8 mouse cellular contexts compared by ENCODE assay signal in genomic region chr11:29693576-29694410, GRCm38 (mm10). TPM values are rescaled to one million over a fixed set of nuclear protein-coding genes. Genes with fewer than 3 reads are reported as not detected.
A peak's percentile ranks its signal among the peaks of the same experiment; 100 is the strongest.
DNase-seq lines count a peak whose midpoint lies in the region; ATAC-seq and TF ChIP-seq lines count a peak whose summit lies in the region.

No protein-coding gene starts in this region.

- H3K9me3 ChIP-seq in embryonic facial prominence, embryonic 12.5 days = no peaks in the 10 kb centered on the region
- no peaks in the 10 kb centered on the region for H3K9me3 ChIP-seq in limb, embryonic 12.5 days
- H3K9me3 ChIP-seq in midbrain, embryonic 14.5 days (ENCODE audit: control insufficient read depth, low read length) = no peaks in the 10 kb centered on the region

- no peak for TF ChIP-seq POLR2A in heart, adult 2 months (IDR thresholded peaks at IDR 0.05; ENCODE audit: insufficient read depth, low read depth, low read length)
- no peak for TF ChIP-seq POLR2A in kidney, adult 2 months (IDR thresholded peaks at IDR 0.05; ENCODE audit: low read depth, low read length)

- peak overlapping the region; percentile 89 for H3K4me3 ChIP-seq in embryonic facial prominence, embryonic 12.5 days
- peak overlapping the region; percentile 83 for H3K4me3 ChIP-seq in heart, adult 2 months
- H3K4me3 ChIP-seq in kidney, adult 2 months (ENCODE audit: insufficient read depth, low read depth, low read length) = peak overlapping the region; percentile 79
- H3K4me3 ChIP-seq in limb, embryonic 12.5 days (replicated peaks) = peak overlapping the region; percentile 96
- H3K4me3 ChIP-seq in midbrain, embryonic 14.5 days (replicated peaks; ENCODE audit: low read depth, low read length) = peak overlapping the region; percentile 98

- peak; percentile 89 for DNase-seq in 3T3-L1 (ENCODE audit: low read depth, low spot score)
- DNase-seq in adrenal gland, postnatal 36 days = peak; percentile 88 to 92
- peak; percentile 91 for DNase-seq in heart, adult 2 months
- DNase-seq in kidney, adult 2 months = peak; percentile 86
- DNase-seq in midbrain, embryonic 14.5 days = peak; percentile 91
- DNase-seq in spleen, adult 12 weeks (ENCODE audit: low spot score) = peak; percentile 80

- peak overlapping the region; percentile 96 for H3K9ac ChIP-seq in embryonic facial prominence, embryonic 12.5 days
- H3K9ac ChIP-seq in heart, adult 2 months (ENCODE audit: low read depth, low read length) = peak overlapping the region; percentile 79
- peak overlapping the region; percentile 97 for H3K9ac ChIP-seq in limb, embryonic 12.5 days (replicated peaks)
- H3K9ac ChIP-seq in midbrain, embryonic 14.5 days (replicated peaks; ENCODE audit: low read length) = peak overlapping the region; percentile 99

- peak; percentile 69 for TF ChIP-seq CTCF in heart, adult 2 months (IDR thresholded peaks at IDR 0.05)
- peak; percentile 58 for TF ChIP-seq CTCF in kidney, adult 2 months (conservative IDR thresholded peaks at IDR 0.05; ENCODE audit: insufficient read depth, insufficient read length, low read depth, low read length)

- peak; percentile 5; the same call in 1 of the 2 replicates for TF ChIP-seq EP300 in heart, adult 2 months (IDR thresholded peaks at IDR 0.05; ENCODE audit: insufficient read depth, low read depth, low read length)

- no peaks in the 10 kb centered on the region for H3K27me3 ChIP-seq in embryonic facial prominence, embryonic 12.5 days
- no peaks in the 10 kb centered on the region for H3K27me3 ChIP-seq in heart, adult 2 months (ENCODE audit: control insufficient read depth, insufficient read depth, low read length)
- no peaks in the 10 kb centered on the region for H3K27me3 ChIP-seq in kidney, adult 2 months (replicated peaks; ENCODE audit: control insufficient read depth, insufficient read depth, low read length)
- no peaks in the 10 kb centered on the region for H3K27me3 ChIP-seq in limb, embryonic 12.5 days
- H3K27me3 ChIP-seq in midbrain, embryonic 14.5 days (ENCODE audit: control insufficient read depth, insufficient read depth, low read length) = no peaks in the 10 kb centered on the region

- peak overlapping the region; percentile 99 for H3K27ac ChIP-seq in embryonic facial prominence, embryonic 12.5 days
- H3K27ac ChIP-seq in heart, adult 2 months = peak overlapping the region; percentile 95
- peak overlapping the region; percentile 14 for H3K27ac ChIP-seq in kidney, adult 2 months (ENCODE audit: insufficient read depth, low read depth, low read length)
- H3K27ac ChIP-seq in limb, embryonic 12.5 days = peak overlapping the region; percentile 99
- H3K27ac ChIP-seq in midbrain, embryonic 14.5 days (replicated peaks; ENCODE audit: low read depth, low read length) = peak overlapping the region; percentile 99

- intact Hi-C loops in heart, adult 2 months (cut with DNase I) = loop anchor here (1.0 to 10.0 kb wide), 4 partner anchors 116 to 426 kb away; partner anchors contain the start of genes Ccdc88a and Rps27a

- 1% methylated on average over 53 of the region's 53 CpGs for WGBS in embryonic facial prominence, embryonic 12.5 days
- under 1% methylated on average over 46 of the region's 53 CpGs for WGBS in heart, adult 2 months
- WGBS in kidney, adult 2 months = under 1% methylated on average over 52 of the region's 53 CpGs
- WGBS in limb, embryonic 12.5 days = 1% methylated on average over 42 of the region's 53 CpGs
- WGBS in midbrain, embryonic 14.5 days = under 1% methylated on average over 49 of the region's 53 CpGs

- H3K4me2 ChIP-seq in embryonic facial prominence, embryonic 12.5 days (replicated peaks) = peak overlapping the region; percentile 57
- H3K4me2 ChIP-seq in limb, embryonic 12.5 days = peak overlapping the region; percentile 58
- H3K4me2 ChIP-seq in midbrain, embryonic 14.5 days (ENCODE audit: low read length) = peak overlapping the region; percentile 73

- H3K4me1 ChIP-seq in embryonic facial prominence, embryonic 12.5 days = no peaks in the 10 kb centered on the region
- peaks cover 3% of the 10 kb centered on the region for H3K4me1 ChIP-seq in heart, adult 2 months (ENCODE audit: control insufficient read depth, insufficient read depth, low read length)
- no peaks in the 10 kb centered on the region for H3K4me1 ChIP-seq in kidney, adult 2 months (ENCODE audit: control insufficient read depth, insufficient read depth, low read length)
- H3K4me1 ChIP-seq in limb, embryonic 12.5 days (replicated peaks) = peaks cover 2% of the 10 kb centered on the region; the same call in 1 of the 2 replicates
- peaks cover 13% of the 10 kb centered on the region for H3K4me1 ChIP-seq in midbrain, embryonic 14.5 days (ENCODE audit: control insufficient read depth, insufficient read depth, low read length)

- H3K79me2 ChIP-seq in heart, adult 2 months (replicated peaks; ENCODE audit: control insufficient read depth, insufficient read depth, low read length) = no peaks in the 10 kb centered on the region

- ATAC-seq in embryonic facial prominence, embryonic 12.5 days (ENCODE audit: insufficient number of reproducible peaks, insufficient read depth, low FRiP score, low TSS enrichment) = peak; percentile 90
- ATAC-seq in limb, embryonic 12.5 days (ENCODE audit: insufficient number of reproducible peaks, insufficient read depth, low FRiP score, low TSS enrichment, low read depth) = peak; percentile 87
- peak; percentile 90 for ATAC-seq in midbrain, embryonic 14.5 days (ENCODE audit: low FRiP score, low TSS enrichment)

- H3K36me3 ChIP-seq in embryonic facial prominence, embryonic 12.5 days = no peaks in the 10 kb centered on the region
- peaks cover 2% of the 10 kb centered on the region for H3K36me3 ChIP-seq in heart, adult 2 months (ENCODE audit: control insufficient read depth, insufficient read depth, low read length)
- no peaks in the 10 kb centered on the region for H3K36me3 ChIP-seq in kidney, adult 2 months (ENCODE audit: control insufficient read depth, insufficient read depth, low read length)
- peaks cover 3% of the 10 kb centered on the region; the same call in 1 of the 2 replicates for H3K36me3 ChIP-seq in limb, embryonic 12.5 days
- peaks cover 5% of the 10 kb centered on the region; the same call in 1 of the 2 replicates for H3K36me3 ChIP-seq in midbrain, embryonic 14.5 days (ENCODE audit: control insufficient read depth, insufficient read depth, low read length)

RNA-seq across cellular contexts. Expression of gene Rtn4, which starts 1.0 kb away (rescaled TPM):
- total RNA-seq in adrenal gland, postnatal 36 days (2021) = 100 to 1,000 TPM; 312 to 517 TPM
- 88.5 and 92.4 TPM in 2 replicates for polyA plus RNA-seq in embryonic facial prominence, embryonic 12.5 days (2016; fragmentation: Nextera tagmentation; extraction: Ambion mirVana)
- total RNA-seq in heart, adult 2 months (2021) = 10 to 100 TPM; 82.5 to 85.3 TPM
- 31.1 and 51.5 TPM in 2 replicates for polyA plus RNA-seq in heart, adult 2 months (2012; rRNA removed)
- polyA plus RNA-seq in kidney, adult 2 months (2012; rRNA removed) = 56.1 and 72.2 TPM in 2 replicates
- 65.6 and 79.6 TPM in 2 replicates for polyA plus RNA-seq in limb, embryonic 12.5 days (2016; fragmentation: Nextera tagmentation; extraction: Ambion mirVana)
- 110 and 136 TPM in 2 replicates for polyA plus RNA-seq in midbrain, embryonic 14.5 days (2014; fragmentation: Nextera tagmentation; extraction: Ambion mirVana)

Comparison
In these comparisons a context has a peak if more than half of its experiments do, and no peak if none do; other contexts are left out.
1. Peak in every context shown above with its lines: DNase-seq, ATAC-seq, H3K4me3 ChIP-seq and H3K27ac ChIP-seq.
2. H3K27ac ChIP-seq: peak in every context shown above with its lines; median percentile 99 in embryonic facial prominence, embryonic 12.5 days; 99 in limb, embryonic 12.5 days; 99 in midbrain, embryonic 14.5 days; 95 in heart, adult 2 months; 14 in kidney, adult 2 months.